Mouse (Mus musculus) urinary bladder, postnatal 10 days (tissue): ENCODE measurements around the gene Gba.
A peak's percentile ranks its signal among the peaks of the same experiment; 100 is the strongest.
"Not testable (repeated sequence)": the region's sequence is repeated elsewhere in the genome, so short reads cannot be mapped to it uniquely, and the experiment has no call there.

Experiments used
- DNase-seq: peaks from one replicate; pipeline ENCODE4 v3.0.0; 2022; ENCODE audit warnings: low spot score

Gba gene

DNA sequence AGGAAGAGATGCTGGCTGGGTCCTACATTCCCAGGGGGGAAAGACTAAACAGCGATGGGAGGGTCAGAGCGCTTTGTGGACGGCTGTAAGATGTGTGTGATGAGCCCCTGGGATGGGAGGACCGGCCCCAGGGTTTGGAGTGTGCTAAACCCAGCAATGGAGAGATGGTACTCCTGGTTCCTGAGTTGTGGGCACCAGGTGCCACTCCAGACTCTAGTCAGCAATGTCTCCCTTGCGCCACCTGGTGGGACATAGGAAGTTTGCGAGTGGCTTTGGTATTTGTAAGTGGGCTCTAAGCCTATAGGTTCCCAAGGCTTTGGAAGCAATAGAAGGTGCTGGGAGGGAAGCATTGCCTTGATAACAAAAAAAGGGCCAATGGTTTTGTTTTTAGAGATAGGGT, 13.1 kb downstream of the Gba start:
- no peak for DNase-seq

- DNase-seq: not testable (repeated sequence)
These were observed 13.7 kb downstream of the Gba start for GRCm38 (mm10) chr3:89216407-89216806.

- no peak for DNase-seq
These were observed 15.5 kb downstream of the Gba start for GRCm38 (mm10) chr3:89218271-89218670.

GRCm38 (mm10) chr3:89219546-89219945, 16.8 kb downstream of the Gba start:
- no peak for DNase-seq

GRCm38 (mm10) chr3:89221167-89221566, 18.4 kb downstream of the Gba start:
- no peak for DNase-seq

DNA sequence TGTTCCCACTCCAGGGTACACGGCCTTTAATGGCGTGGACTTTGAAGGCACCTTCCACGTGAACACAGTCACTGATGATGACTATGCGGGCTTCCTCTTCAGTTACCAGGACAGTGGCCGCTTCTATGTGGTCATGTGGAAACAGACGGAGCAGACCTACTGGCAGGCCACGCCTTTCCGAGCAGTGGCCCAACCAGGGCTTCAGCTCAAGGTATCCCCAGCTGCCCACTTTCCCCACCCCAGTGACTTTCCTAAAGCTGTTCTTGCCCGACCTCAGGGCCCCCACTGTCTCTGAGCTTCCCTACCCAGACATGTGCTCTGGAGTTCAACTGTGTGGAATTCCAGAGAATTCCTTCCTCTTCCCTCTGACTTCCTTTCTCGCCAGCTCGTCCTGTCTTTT, 22.1 kb downstream of the Gba start:
- DNase-seq: no peak

GRCm38 (mm10) chr3:89225321-89225815, 22.6 kb downstream of the Gba start:
- no peak for DNase-seq

DNA sequence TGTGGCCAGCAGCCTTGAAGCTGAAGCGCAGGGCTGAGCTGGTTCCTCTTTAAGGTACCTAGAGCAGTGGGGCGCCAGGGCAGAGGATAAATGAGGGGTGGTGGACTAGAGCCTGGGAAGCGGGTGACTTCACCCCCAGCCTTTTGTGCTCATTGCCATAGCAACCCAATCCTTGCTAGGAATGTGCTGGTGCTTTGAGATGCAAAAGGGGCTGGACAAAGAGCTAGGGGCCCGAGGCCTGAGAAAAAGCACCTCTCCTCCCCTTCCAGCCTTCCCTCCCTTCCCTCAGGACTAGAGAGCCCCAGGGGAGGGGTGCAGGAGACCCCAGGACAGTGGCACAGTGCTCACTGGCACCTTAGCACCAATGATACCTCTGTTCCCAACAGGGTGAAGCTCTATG, 23.2 kb downstream of the Gba start:
- no peak for DNase-seq

- no peak for DNase-seq
These were observed 23.6 kb downstream of the Gba start for GRCm38 (mm10) chr3:89226361-89226760.

DNA sequence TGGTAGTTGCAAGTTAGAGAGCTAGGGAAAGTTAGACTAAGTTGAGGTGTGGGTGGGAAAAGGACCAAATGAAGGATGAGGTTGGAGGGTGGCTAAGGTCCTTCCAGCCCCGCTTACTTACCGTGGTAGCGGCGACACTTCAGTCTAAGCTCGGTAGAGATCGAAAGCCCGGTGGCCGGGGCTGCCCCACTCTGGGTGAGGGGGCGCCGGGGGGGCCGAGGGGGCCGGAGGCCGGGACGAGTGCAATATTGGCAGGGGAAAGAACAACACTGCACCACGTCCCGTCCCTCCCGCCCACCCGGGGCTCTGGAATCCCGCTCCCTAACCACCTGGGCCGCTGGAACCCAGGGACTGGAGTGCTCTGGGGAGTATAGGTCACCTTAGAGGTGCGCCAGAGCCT, 24.2 kb downstream of the Gba start, which contains the start of gene Mtx1:
Gene Mtx1 (minus strand): TSS at position 189 of the 400 bp plus-strand sequence.
- no peak for DNase-seq

GRCm38 (mm10) chr3:89227307-89228179, 24.8 kb downstream of the Gba start:
- peak; percentile 48 for DNase-seq

DNA sequence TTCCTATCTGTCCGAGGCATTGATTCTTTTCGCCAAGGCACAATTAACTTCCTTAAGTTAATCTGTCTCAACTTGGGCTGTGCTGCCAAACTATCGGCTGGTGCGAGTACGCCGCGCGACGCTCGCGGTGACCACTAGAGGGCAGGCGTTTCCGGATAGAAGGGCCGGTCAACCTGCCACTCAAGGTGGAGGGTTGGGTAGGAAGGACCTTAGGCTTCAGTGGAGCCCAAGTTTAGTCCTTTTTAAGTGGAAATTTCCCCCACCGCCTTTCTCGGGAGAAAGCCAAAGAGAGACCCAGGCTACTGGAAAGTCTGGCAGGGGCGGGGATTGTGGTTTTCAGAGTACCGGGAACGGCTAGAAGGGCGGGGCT, 25.4 kb downstream of the Gba start:
- peak; percentile 63 for DNase-seq

GRCm38 (mm10) chr3:89228836-89229235, 26.1 kb downstream of the Gba start, which contains the start of gene Muc1:
Gene Muc1, plus strand, starts transcription at chr3:89229057.
- no peak for DNase-seq

- DNase-seq: no peak
These were observed 26.5 kb downstream of the Gba start for GRCm38 (mm10) chr3:89229276-89229675.

GRCm38 (mm10) chr3:89230561-89230960, 27.8 kb downstream of the Gba start:
- no peak for DNase-seq

DNA sequence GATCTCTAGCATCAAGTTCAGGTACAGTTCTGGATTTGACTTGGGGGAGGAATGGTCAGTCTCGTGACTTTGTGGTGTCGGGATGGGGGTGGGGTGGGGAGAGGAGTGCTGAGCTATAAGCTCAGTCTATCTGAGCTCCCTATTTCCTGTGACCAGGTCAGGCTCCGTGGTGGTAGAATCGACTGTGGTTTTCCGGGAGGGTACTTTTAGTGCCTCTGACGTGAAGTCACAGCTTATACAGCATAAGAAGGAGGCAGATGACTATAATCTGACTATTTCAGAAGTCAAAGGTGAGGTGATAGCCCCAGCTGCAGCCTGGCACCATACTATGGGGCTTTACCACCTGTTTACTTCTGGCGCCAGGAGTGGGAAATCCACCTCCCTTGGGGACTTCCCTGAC, 28.6 kb downstream of the Gba start:
- no peak for DNase-seq

DNA sequence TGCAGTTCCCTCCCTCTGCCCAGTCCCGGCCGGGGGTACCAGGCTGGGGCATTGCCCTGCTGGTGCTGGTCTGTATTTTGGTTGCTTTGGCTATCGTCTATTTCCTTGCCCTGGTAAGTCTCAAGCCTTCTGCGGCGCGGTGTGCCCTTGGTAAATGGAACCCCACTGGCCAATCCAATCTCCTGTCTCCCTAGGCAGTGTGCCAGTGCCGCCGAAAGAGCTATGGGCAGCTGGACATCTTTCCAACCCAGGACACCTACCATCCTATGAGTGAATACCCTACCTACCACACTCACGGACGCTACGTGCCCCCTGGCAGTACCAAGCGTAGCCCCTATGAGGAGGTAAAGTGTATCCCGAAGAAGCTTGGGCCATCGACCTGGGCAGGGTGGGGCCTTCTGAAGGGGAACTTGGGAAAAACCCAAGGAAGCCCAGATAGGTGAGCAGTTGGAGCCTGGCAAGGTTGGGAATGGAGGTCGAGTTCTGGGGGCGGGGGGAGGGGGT, 29.1 kb downstream of the Gba start:
- DNase-seq: no peak

DNA sequence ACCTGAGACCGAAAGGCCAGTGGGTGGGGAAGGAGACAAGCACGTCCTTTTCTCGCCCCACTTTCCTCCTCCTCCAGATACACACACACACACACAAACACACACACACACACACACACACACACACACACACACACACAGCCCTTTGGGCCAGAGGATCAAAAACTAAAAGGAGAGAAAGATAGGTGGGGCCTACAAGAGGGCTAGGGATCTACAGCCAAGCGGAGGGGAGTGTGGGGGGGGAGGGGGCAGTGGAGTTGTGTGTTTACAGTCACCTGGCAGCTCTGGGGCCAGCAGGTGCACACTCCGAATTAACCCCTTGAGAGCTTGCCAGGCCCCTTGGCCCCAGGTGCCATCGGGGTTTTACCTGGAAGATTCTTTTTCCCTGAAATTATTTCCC, 29.9 kb downstream of the Gba start:
- DNase-seq: no peak

DNA sequence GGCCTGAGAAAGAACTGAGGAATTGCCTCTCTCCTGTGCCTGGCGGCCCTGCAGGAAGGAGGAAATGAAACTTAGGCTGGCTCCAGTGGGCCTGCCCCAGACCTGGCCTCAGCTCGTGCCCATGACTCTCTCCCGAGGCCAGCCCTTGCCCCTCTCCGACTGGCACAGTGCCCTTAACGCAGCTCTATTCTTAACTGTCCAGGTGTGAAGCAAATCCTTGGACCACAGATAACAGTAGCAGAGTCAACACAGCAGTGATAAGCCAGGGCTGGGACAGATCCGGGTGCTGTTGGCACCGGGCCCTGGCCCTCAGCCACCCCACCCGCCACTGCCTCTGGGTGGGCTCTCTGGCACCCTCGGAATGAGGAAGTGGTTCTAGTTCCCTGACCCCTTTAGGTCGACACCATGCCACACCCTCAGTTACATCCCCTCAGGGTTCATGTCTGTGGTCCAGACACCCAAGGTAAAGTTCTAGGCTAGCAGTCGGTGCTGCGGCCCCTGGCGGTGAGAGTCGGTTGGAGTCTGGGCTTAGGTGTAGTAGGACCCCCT, 30.9 kb downstream of the Gba start:
- no peak for DNase-seq

- no peak for DNase-seq
These were observed 33.8 kb downstream of the Gba start for GRCm38 (mm10) chr3:89236516-89236915.

- no peak for DNase-seq
These were observed 35.0 kb downstream of the Gba start for GRCm38 (mm10) chr3:89237682-89238081.

DNA sequence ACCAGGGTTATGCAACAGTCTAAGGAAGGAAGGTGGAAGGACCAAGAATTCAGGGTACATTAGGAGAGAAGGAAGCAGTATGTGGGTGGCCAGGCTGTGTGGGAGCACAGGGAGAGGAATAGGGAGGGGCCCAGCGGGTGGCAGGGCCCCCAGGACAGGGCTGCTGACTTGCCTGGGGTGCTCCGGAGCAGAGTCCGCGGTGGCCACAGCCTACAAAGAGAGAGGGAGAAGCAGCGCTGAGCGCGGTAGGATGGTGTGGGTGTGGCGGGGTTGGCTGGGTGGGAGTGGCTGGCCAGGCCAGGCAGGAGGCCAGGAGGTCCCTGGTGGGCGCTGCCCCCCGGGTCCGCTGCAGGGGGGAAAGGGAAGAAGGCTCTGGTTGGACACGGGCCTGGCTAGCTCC, 35.8 kb downstream of the Gba start:
- DNase-seq: no peak

GRCm38 (mm10) chr3:89242331-89242895, 39.7 kb downstream of the Gba start:
- no peak for DNase-seq
